Mouse (Mus musculus) midbrain, embryonic 12.5 days (tissue): ENCODE results near the gene Gm16253. TPM values are rescaled to one million over a fixed set of nuclear protein-coding genes. Genes with fewer than 3 reads are reported as not detected.

Source experiments
- ATAC-seq: fragments of 200-750 bp; cut with Nextera tagmentation; 2 replicates; pipeline ENCODE4 v1.8.0; 2017; ENCODE audit warnings: low read depth, moderate TSS enrichment, moderate library complexity; ENCODE audit not compliant: low FRiP score
- H3K27ac ChIP-seq: fragments of 300-500 bp; sonication (generic); replicated peaks from 2 replicates; pipeline ENCODE4 v1.5.1; 2016; ENCODE audit warnings: mild to moderate bottlenecking
- H3K27me3 ChIP-seq: fragments of 300-500 bp; sonication (generic); 2 replicates; pipeline ENCODE4 v1.6.1; 2016; ENCODE audit warnings: mild to moderate bottlenecking
- H3K36me3 ChIP-seq: fragments of 300-500 bp; sonication (generic); 2 replicates; pipeline ENCODE4 v1.6.1; 2016
- H3K4me1 ChIP-seq: fragments of 300-500 bp; sonication (generic); 2 replicates; pipeline ENCODE4 v1.6.1; 2016
- H3K4me2 ChIP-seq: fragments of 300-500 bp; sonication (generic); replicated peaks from 2 replicates; pipeline ENCODE4 v1.6.1; 2016; ENCODE audit warnings: mild to moderate bottlenecking, moderate library complexity
- H3K4me3 ChIP-seq: fragments of 300-500 bp; sonication (generic); 2 replicates; pipeline ENCODE4 v1.5.1; 2016; ENCODE audit warnings: mild to moderate bottlenecking
- H3K9ac ChIP-seq: fragments of 300-500 bp; sonication (generic); replicated peaks from 2 replicates; pipeline ENCODE4 v1.6.1; 2016; ENCODE audit warnings: mild to moderate bottlenecking, moderate library complexity
- H3K9me3 ChIP-seq: fragments of 300-500 bp; sonication (generic); 2 replicates; pipeline ENCODE4 v1.6.1; 2016; ENCODE audit warnings: mild to moderate bottlenecking
- WGBS: fragments of 180-500 bp; shearing (Covaris S2); methylation state at CpG from one replicate; pipeline ENCODE4 v1.1.7; 2016; 5-methylcytosine and 5-hydroxymethylcytosine counted together
- polyA plus RNA-seq: library from polyadenylated mRNA; unstranded; fragments of >200 nt; fragmentation: Nextera tagmentation; extraction: Ambion mirVana; gene quantifications from 2 replicates; pipeline ENCODE4 v1.2.1, GENCODE M21; 2016

Gm16253 gene
- 1.6 and 2.0 TPM in 2 replicates for polyA plus RNA-seq

- Histone ChIP-seq H3K4me3 (no peak within 1 kb of the TSS), H3K27ac (peak within 1 kb of the TSS; percentile 52), H3K9me3 (no peaks in the 10 kb centered on the region), H3K4me1 (peaks cover 16% of the 10 kb centered on the region), H3K9ac (no peak within 1 kb of the TSS), H3K36me3 (no peaks in the 10 kb centered on the region), H3K27me3 (peaks cover 9% of the 10 kb centered on the region), H3K4me2 (peak within 1 kb of the TSS; percentile 40)
- peak; percentile 75 for ATAC-seq
- 35% methylated on average over 17 of the region's 17 CpGs for WGBS
Observed at GRCm38 (mm10) chr3:96576690-96577541, at the start of gene Gm16253. TSS of gene Gm16253 (plus strand) at chr3:96576984.

- no peak overlapping the region for H3K9ac ChIP-seq
- 40% methylated on average over 9 of the region's 9 CpGs for WGBS
- no peak overlapping the region for H3K27ac ChIP-seq
- H3K4me1 ChIP-seq, result peaks cover 19% of the 10 kb centered on the region
- H3K4me3 ChIP-seq, result 0 out of 2 replicates have a peak overlapping the region, but pooled peaks have one; percentile 1
- H3K9me3 ChIP-seq, result no peaks in the 10 kb centered on the region
- peaks cover 44% of the 10 kb centered on the region for H3K27me3 ChIP-seq
- ATAC-seq, result no peak
- H3K4me2 ChIP-seq, result no peak overlapping the region
- no peaks in the 10 kb centered on the region for H3K36me3 ChIP-seq
Observed at GRCm38 (mm10) chr3:96528506-96528905, 48.3 kb upstream of the Gm16253 start.

- H3K36me3 ChIP-seq, result no peaks in the 10 kb centered on the region
- no peak overlapping the region for H3K4me2 ChIP-seq
- H3K27ac ChIP-seq, result no peak overlapping the region
- no peak overlapping the region for H3K4me3 ChIP-seq
- 71% methylated on average over 7 of the region's 7 CpGs for WGBS
- peaks cover 27% of the 10 kb centered on the region for H3K27me3 ChIP-seq
- H3K9ac ChIP-seq, result no peak overlapping the region
- no peak for ATAC-seq
- H3K4me1 ChIP-seq, result peaks cover 14% of the 10 kb centered on the region
- no peaks in the 10 kb centered on the region for H3K9me3 ChIP-seq
Observed at GRCm38 (mm10) chr3:96532050-96532449, 44.7 kb upstream of the Gm16253 start.

GRCm38 (mm10) chr3:96534300-96534699 is 42.5 kb upstream of the Gm16253 start:
- Histone ChIP-seq H3K4me2 (no peak overlapping the region), H3K9me3 (no peaks in the 10 kb centered on the region), H3K27me3 (peaks cover 5% of the 10 kb centered on the region), H3K9ac (no peak overlapping the region), H3K4me1 (no peaks in the 10 kb centered on the region), H3K4me3 (no peak overlapping the region), H3K36me3 (no peaks in the 10 kb centered on the region), H3K27ac (no peak overlapping the region)
- 76% methylated on average over 2 of the region's 2 CpGs for WGBS
- ATAC-seq, result no peak

GRCm38 (mm10) chr3:96539316-96539715 is 37.5 kb upstream of the Gm16253 start:
- no peak overlapping the region for H3K27ac ChIP-seq
- H3K9me3 ChIP-seq, result no peaks in the 10 kb centered on the region
- H3K4me1 ChIP-seq, result 0 out of 2 replicates have a peak, but pooled peaks cover 4% of the 10 kb centered on the region
- no peak for ATAC-seq
- 76% methylated on average over 2 of the region's 2 CpGs for WGBS
- H3K4me2 ChIP-seq, result no peak overlapping the region
- no peaks in the 10 kb centered on the region for H3K36me3 ChIP-seq
- H3K27me3 ChIP-seq, result peaks cover 18% of the 10 kb centered on the region
- no peak overlapping the region for H3K9ac ChIP-seq
- H3K4me3 ChIP-seq, result no peak overlapping the region

- H3K9me3 ChIP-seq, result no peaks in the 10 kb centered on the region
- 27% methylated on average over 6 of the region's 6 CpGs for WGBS
Observed at GRCm38 (mm10) chr3:96540740-96541139, 36.0 kb upstream of the Gm16253 start.

GRCm38 (mm10) chr3:96541328-96542078 is 35.3 kb upstream of the Gm16253 start:
- Histone ChIP-seq H3K9me3 (no peaks in the 10 kb centered on the region), H3K27me3 (peaks cover 23% of the 10 kb centered on the region), H3K27ac (no peak overlapping the region), H3K4me1 (0 out of 2 replicates have a peak, but pooled peaks cover 4% of the 10 kb centered on the region), H3K4me3 (no peak overlapping the region), H3K4me2 (no peak overlapping the region), H3K36me3 (no peaks in the 10 kb centered on the region), H3K9ac (no peak overlapping the region)
- 23% methylated on average over 14 of the region's 14 CpGs for WGBS
- no peak for ATAC-seq

More at GRCm38 (mm10) chr3:96540740-96541139, 36.0 kb upstream of the Gm16253 start:
- peaks cover 18% of the 10 kb centered on the region for H3K27me3 ChIP-seq
- H3K4me2 ChIP-seq, result no peak overlapping the region
- H3K9ac ChIP-seq, result no peak overlapping the region
- H3K36me3 ChIP-seq, result no peaks in the 10 kb centered on the region
- H3K27ac ChIP-seq, result no peak overlapping the region
- no peak overlapping the region for H3K4me3 ChIP-seq
- ATAC-seq, result no peak
- H3K4me1 ChIP-seq, result 0 out of 2 replicates have a peak, but pooled peaks cover 4% of the 10 kb centered on the region

- Histone ChIP-seq H3K27ac (no peak overlapping the region), H3K9me3 (no peaks in the 10 kb centered on the region), H3K4me2 (no peak overlapping the region), H3K4me1 (peaks cover 5% of the 10 kb centered on the region), H3K9ac (no peak overlapping the region), H3K36me3 (no peaks in the 10 kb centered on the region), H3K4me3 (no peak overlapping the region), H3K27me3 (peaks cover 23% of the 10 kb centered on the region)
- 82% methylated on average over 8 of the region's 8 CpGs for WGBS
- no peak for ATAC-seq
Observed at GRCm38 (mm10) chr3:96542554-96542953, 34.2 kb upstream of the Gm16253 start.

GRCm38 (mm10) chr3:96543345-96543744 is 33.4 kb upstream of the Gm16253 start:
- Histone ChIP-seq H3K4me1 (peaks cover 7% of the 10 kb centered on the region), H3K9me3 (no peaks in the 10 kb centered on the region), H3K27me3 (peaks cover 23% of the 10 kb centered on the region), H3K27ac (no peak overlapping the region), H3K4me3 (no peak overlapping the region), H3K4me2 (no peak overlapping the region), H3K9ac (no peak overlapping the region), H3K36me3 (no peaks in the 10 kb centered on the region)
- 86% methylated on average over 11 of the region's 11 CpGs for WGBS
- ATAC-seq, result no peak

GRCm38 (mm10) chr3:96545565-96545964 is 31.2 kb upstream of the Gm16253 start:
- Histone ChIP-seq H3K27me3 (peaks cover 24% of the 10 kb centered on the region), H3K4me1 (peaks cover 7% of the 10 kb centered on the region), H3K9me3 (no peaks in the 10 kb centered on the region), H3K4me2 (no peak overlapping the region), H3K36me3 (no peaks in the 10 kb centered on the region), H3K4me3 (no peak overlapping the region), H3K9ac (no peak overlapping the region), H3K27ac (no peak overlapping the region)
- WGBS, result 66% methylated on average over 1 of the region's 1 CpGs
- ATAC-seq, result no peak

GRCm38 (mm10) chr3:96546880-96547279 is 29.9 kb upstream of the Gm16253 start:
- 49% methylated on average over 4 of the region's 4 CpGs for WGBS
- Histone ChIP-seq H3K27me3 (peaks cover 23% of the 10 kb centered on the region), H3K4me3 (no peak overlapping the region), H3K4me2 (0 out of 2 replicates have a peak overlapping the region, but pooled peaks have one; percentile 6), H3K9me3 (no peaks in the 10 kb centered on the region), H3K36me3 (no peaks in the 10 kb centered on the region), H3K9ac (no peak overlapping the region), H3K27ac (no peak overlapping the region), H3K4me1 (peaks cover 8% of the 10 kb centered on the region)
- ATAC-seq, result no peak
